Mouse (Mus musculus): ENCODE data around the gene U2af2. TPM values are rescaled to one million over a fixed set of nuclear protein-coding genes. Genes with fewer than 3 reads are reported as not detected.

The U2af2 gene
- polyA plus RNA-seq, 1 experiment from 2014 or later = 203 TPM

DNA sequence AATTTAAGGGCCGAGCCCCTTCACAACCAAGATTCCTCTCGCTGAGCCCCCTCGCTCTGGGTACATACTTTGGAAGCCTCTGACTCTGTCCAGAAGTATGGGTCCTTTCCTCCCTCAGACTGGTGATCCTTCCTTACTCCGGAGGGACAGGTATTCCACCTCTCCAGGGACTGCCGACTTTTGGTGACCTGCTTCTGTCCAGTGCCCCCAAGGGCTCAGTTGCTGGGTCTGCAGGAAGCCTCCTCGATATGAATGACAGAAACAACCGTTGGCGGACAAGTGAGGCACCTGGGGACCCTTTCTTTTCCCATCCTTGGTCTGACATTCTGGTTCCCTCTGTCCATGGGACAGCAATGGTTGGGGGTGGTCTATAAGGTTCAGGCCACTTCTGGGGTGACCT is 4.6 kb upstream of the U2af2 start:
- H3K4me3 ChIP-seq (ENCODE audit: low read depth, low read length) = peak overlapping the region; percentile 52
- no peak for DNase-seq (ENCODE audit: low spot score)
- H3K27me3 ChIP-seq (ENCODE audit: control insufficient read depth, insufficient read depth, low read length) = peaks cover 57% of the 10 kb centered on the region
- 39% methylated on average over 8 of the region's 8 CpGs for WGBS
- H3K9ac ChIP-seq (ENCODE audit: low read length) = peak overlapping the region; percentile 72
- H3K27ac ChIP-seq (replicated peaks; ENCODE audit: low read depth, low read length) = no peak overlapping the region
- H3K4me2 ChIP-seq (ENCODE audit: low read depth, severe bottlenecking) = peak overlapping the region; percentile 74
- peaks cover 17% of the 10 kb centered on the region for H3K4me1 ChIP-seq (ENCODE audit: control insufficient read depth, insufficient read depth, low read length)
- no peak for ATAC-seq (ENCODE audit: insufficient number of reproducible peaks, low FRiP score, low TSS enrichment, low read depth)
- H3K36me3 ChIP-seq (ENCODE audit: control insufficient read depth, insufficient read depth, low read length) = no peaks in the 10 kb centered on the region
- peaks cover 5% of the 10 kb centered on the region; the same call in 1 of the 2 replicates for H3K9me3 ChIP-seq (ENCODE audit: control insufficient read depth, low read length)

GRCm38 (mm10) chr7:5057804-5058203 is 4.1 kb upstream of the U2af2 start:
- Histone ChIP-seq H3K27ac (replicated peaks; ENCODE audit: low read depth, low read length) (no peak overlapping the region), H3K36me3 (ENCODE audit: control insufficient read depth, insufficient read depth, low read length) (no peaks in the 10 kb centered on the region), H3K4me1 (ENCODE audit: control insufficient read depth, insufficient read depth, low read length) (peaks cover 12% of the 10 kb centered on the region), H3K4me2 (ENCODE audit: low read depth, severe bottlenecking) (peak overlapping the region; percentile 74; the same call in 1 of the 2 replicates), H3K27me3 (ENCODE audit: control insufficient read depth, insufficient read depth, low read length) (peaks cover 52% of the 10 kb centered on the region), H3K9me3 (ENCODE audit: control insufficient read depth, low read length) (peaks cover 5% of the 10 kb centered on the region; the same call in 1 of the 2 replicates), H3K4me3 (ENCODE audit: low read depth, low read length) (no peak overlapping the region), H3K9ac (ENCODE audit: low read length) (no peak overlapping the region)
- no peak for DNase-seq (ENCODE audit: low spot score)
- ATAC-seq (ENCODE audit: insufficient number of reproducible peaks, low FRiP score, low TSS enrichment, low read depth) = no peak
- WGBS = 35% methylated on average over 11 of the region's 11 CpGs

- no peak overlapping the region for H3K9ac ChIP-seq (ENCODE audit: low read length)
- ATAC-seq (ENCODE audit: insufficient number of reproducible peaks, low FRiP score, low TSS enrichment, low read depth) = no peak
- peaks cover 44% of the 10 kb centered on the region for H3K27me3 ChIP-seq (ENCODE audit: control insufficient read depth, insufficient read depth, low read length)
- peaks cover 5% of the 10 kb centered on the region; the same call in 1 of the 2 replicates for H3K9me3 ChIP-seq (ENCODE audit: control insufficient read depth, low read length)
- WGBS = 93% methylated on average over 1 of the region's 1 CpGs
- no peak for DNase-seq (ENCODE audit: low spot score)
- H3K27ac ChIP-seq (replicated peaks; ENCODE audit: low read depth, low read length) = no peak overlapping the region
- H3K4me2 ChIP-seq (ENCODE audit: low read depth, severe bottlenecking) = no peak overlapping the region
- H3K4me3 ChIP-seq (ENCODE audit: low read depth, low read length) = no peak overlapping the region
- H3K4me1 ChIP-seq (ENCODE audit: control insufficient read depth, insufficient read depth, low read length) = peaks cover 8% of the 10 kb centered on the region
- H3K36me3 ChIP-seq (ENCODE audit: control insufficient read depth, insufficient read depth, low read length) = no peaks in the 10 kb centered on the region
These were observed 3.3 kb upstream of the U2af2 start for GRCm38 (mm10) chr7:5058631-5059030.

- H3K27ac ChIP-seq (replicated peaks; ENCODE audit: low read depth, low read length) = no peak overlapping the region
- 94% methylated on average over 12 of the region's 12 CpGs for WGBS
- H3K36me3 ChIP-seq (ENCODE audit: control insufficient read depth, insufficient read depth, low read length) = no peaks in the 10 kb centered on the region
- no peak for DNase-seq (ENCODE audit: low spot score)
- ATAC-seq (ENCODE audit: insufficient number of reproducible peaks, low FRiP score, low TSS enrichment, low read depth) = no peak
- no peak overlapping the region for H3K4me2 ChIP-seq (ENCODE audit: low read depth, severe bottlenecking)
- peaks cover 36% of the 10 kb centered on the region for H3K27me3 ChIP-seq (ENCODE audit: control insufficient read depth, insufficient read depth, low read length)
- H3K9ac ChIP-seq (ENCODE audit: low read length) = no peak overlapping the region
- peaks cover 5% of the 10 kb centered on the region; the same call in 1 of the 2 replicates for H3K9me3 ChIP-seq (ENCODE audit: control insufficient read depth, low read length)
- H3K4me3 ChIP-seq (ENCODE audit: low read depth, low read length) = no peak overlapping the region
- peaks cover 8% of the 10 kb centered on the region for H3K4me1 ChIP-seq (ENCODE audit: control insufficient read depth, insufficient read depth, low read length)
These were observed 2.5 kb upstream of the U2af2 start for GRCm38 (mm10) chr7:5059421-5059820.

- H3K9ac ChIP-seq (ENCODE audit: low read length) = peak overlapping the region; percentile 85
These were observed 1.7 kb upstream of the U2af2 start for GRCm38 (mm10) chr7:5060239-5060731.

GRCm38 (mm10) chr7:5060944-5061773 is 784 bp upstream of the U2af2 start:
- peak overlapping the region; percentile 72 for H3K4me3 ChIP-seq (ENCODE audit: low read depth, low read length)
- H3K4me2 ChIP-seq (ENCODE audit: low read depth, severe bottlenecking) = peak overlapping the region; percentile 98
- peaks cover 8% of the 10 kb centered on the region for H3K4me1 ChIP-seq (ENCODE audit: control insufficient read depth, insufficient read depth, low read length)
- ATAC-seq (ENCODE audit: insufficient number of reproducible peaks, low FRiP score, low TSS enrichment, low read depth) (peak; percentile 85), DNase-seq (ENCODE audit: low spot score) (peak; percentile 97)
- H3K36me3 ChIP-seq (ENCODE audit: control insufficient read depth, insufficient read depth, low read length) = peaks cover 3% of the 10 kb centered on the region; the same call in 1 of the 2 replicates
- H3K9me3 ChIP-seq (ENCODE audit: control insufficient read depth, low read length) = peaks cover 5% of the 10 kb centered on the region; the same call in 1 of the 2 replicates
- peak overlapping the region; percentile 85 for H3K9ac ChIP-seq (ENCODE audit: low read length)
- peaks cover 19% of the 10 kb centered on the region for H3K27me3 ChIP-seq (ENCODE audit: control insufficient read depth, insufficient read depth, low read length)
- WGBS = under 1% methylated on average over 60 of the region's 60 CpGs
- H3K27ac ChIP-seq (replicated peaks; ENCODE audit: low read depth, low read length) = peak overlapping the region; percentile 95

More at GRCm38 (mm10) chr7:5060239-5060731, 1.7 kb upstream of the U2af2 start:
- 2% methylated on average over 27 of the region's 27 CpGs for WGBS
- peaks cover 28% of the 10 kb centered on the region for H3K27me3 ChIP-seq (ENCODE audit: control insufficient read depth, insufficient read depth, low read length)
- H3K36me3 ChIP-seq (ENCODE audit: control insufficient read depth, insufficient read depth, low read length) = no peaks in the 10 kb centered on the region; the same call in 1 of the 2 replicates
- peaks cover 8% of the 10 kb centered on the region for H3K4me1 ChIP-seq (ENCODE audit: control insufficient read depth, insufficient read depth, low read length)
- H3K4me2 ChIP-seq (ENCODE audit: low read depth, severe bottlenecking) = peak overlapping the region; percentile 98
- peak; percentile 2; the same call in 1 of the 2 replicates for ATAC-seq (ENCODE audit: insufficient number of reproducible peaks, low FRiP score, low TSS enrichment, low read depth)
- peak; percentile 85 for DNase-seq (ENCODE audit: low spot score)
- peaks cover 5% of the 10 kb centered on the region; the same call in 1 of the 2 replicates for H3K9me3 ChIP-seq (ENCODE audit: control insufficient read depth, low read length)
- peak overlapping the region; percentile 95 for H3K27ac ChIP-seq (replicated peaks; ENCODE audit: low read depth, low read length)
- H3K4me3 ChIP-seq (ENCODE audit: low read depth, low read length) = peak overlapping the region; percentile 72

DNA sequence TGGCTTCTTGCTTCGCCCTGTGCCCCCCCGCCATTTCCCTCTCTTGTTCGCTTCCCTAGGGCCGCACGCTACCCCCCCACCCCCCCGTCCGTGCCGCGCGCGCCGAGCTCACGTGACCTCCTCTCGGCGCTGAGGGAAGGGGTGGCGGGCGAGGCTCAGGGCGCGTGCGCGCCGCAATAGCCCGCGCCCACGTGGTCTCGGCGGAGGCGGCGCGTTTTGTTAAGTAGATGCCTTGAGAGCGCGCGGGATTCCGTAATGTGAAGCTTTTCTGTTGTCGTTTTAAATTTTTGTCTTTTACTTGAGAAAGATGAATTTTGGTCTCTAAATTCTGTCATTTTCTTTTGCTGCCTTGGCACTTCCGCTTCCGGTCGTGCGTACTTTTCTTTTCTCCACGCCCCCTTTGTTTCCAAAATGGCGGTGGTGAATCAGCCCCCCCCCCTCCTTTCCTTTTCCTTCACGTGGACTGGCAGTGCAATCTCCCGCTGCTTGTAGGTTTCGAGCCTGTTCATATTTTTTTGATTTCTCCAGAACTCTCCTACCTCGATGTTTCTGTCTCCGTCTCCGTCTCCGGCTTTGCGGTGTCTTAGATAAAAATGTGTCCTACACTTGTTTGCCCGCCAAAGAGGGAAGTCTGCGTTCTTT is 538 bp downstream of the U2af2 start:
- Histone ChIP-seq H3K9me3 (ENCODE audit: control insufficient read depth, low read length) (peaks cover 1% of the 10 kb centered on the region; the same call in 1 of the 2 replicates), H3K4me2 (ENCODE audit: low read depth, severe bottlenecking) (peak overlapping the region; percentile 98), H3K4me3 (ENCODE audit: low read depth, low read length) (peak overlapping the region; percentile 72), H3K4me1 (ENCODE audit: control insufficient read depth, insufficient read depth, low read length) (peaks cover 8% of the 10 kb centered on the region), H3K27me3 (ENCODE audit: control insufficient read depth, insufficient read depth, low read length) (peaks cover 7% of the 10 kb centered on the region), H3K27ac (replicated peaks; ENCODE audit: low read depth, low read length) (peak overlapping the region; percentile 95), H3K9ac (ENCODE audit: low read length) (peak overlapping the region; percentile 76), H3K36me3 (ENCODE audit: control insufficient read depth, insufficient read depth, low read length) (peaks cover 5% of the 10 kb centered on the region; the same call in 1 of the 2 replicates)
- under 1% methylated on average over 42 of the region's 51 CpGs for WGBS
- DNase-seq (ENCODE audit: low spot score) (peak; percentile 85), ATAC-seq (ENCODE audit: insufficient number of reproducible peaks, low FRiP score, low TSS enrichment, low read depth) (peak; percentile 23)

DNA sequence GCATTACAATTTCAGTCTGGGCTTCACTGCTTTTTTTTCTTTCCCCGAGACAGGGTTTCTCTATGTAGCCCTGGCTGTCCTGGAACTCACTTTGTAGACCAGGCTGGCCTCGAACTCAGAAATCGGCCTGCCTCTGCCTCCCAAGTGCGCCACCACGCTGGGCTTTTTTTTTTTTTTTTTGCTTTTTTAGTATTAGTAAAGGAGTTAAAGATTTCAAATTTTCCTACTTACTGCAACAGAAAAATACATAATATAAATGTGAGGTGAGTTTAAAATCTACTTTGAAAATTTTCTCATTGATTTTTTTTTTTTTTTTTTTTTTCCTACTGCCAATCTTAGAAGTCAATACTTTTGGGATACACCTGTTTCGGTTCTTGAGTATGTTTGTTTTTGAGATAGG is 2.9 kb downstream of the U2af2 start:
- peaks cover 15% of the 10 kb centered on the region for H3K36me3 ChIP-seq (ENCODE audit: control insufficient read depth, insufficient read depth, low read length)
- H3K9ac ChIP-seq (ENCODE audit: low read length) = no peak overlapping the region
- peaks cover 7% of the 10 kb centered on the region for H3K4me1 ChIP-seq (ENCODE audit: control insufficient read depth, insufficient read depth, low read length)
- no peaks in the 10 kb centered on the region for H3K9me3 ChIP-seq (ENCODE audit: control insufficient read depth, low read length)
- ATAC-seq (ENCODE audit: insufficient number of reproducible peaks, low FRiP score, low TSS enrichment, low read depth) = no peak
- H3K4me3 ChIP-seq (ENCODE audit: low read depth, low read length) = no peak overlapping the region
- no peak for DNase-seq (ENCODE audit: low spot score)
- H3K4me2 ChIP-seq (ENCODE audit: low read depth, severe bottlenecking) = no peak overlapping the region
- whole genome bisulfite sequencing = 96% methylated on average over 6 of the region's 6 CpGs
- no peaks in the 10 kb centered on the region for H3K27me3 ChIP-seq (ENCODE audit: control insufficient read depth, insufficient read depth, low read length)
- H3K27ac ChIP-seq (replicated peaks; ENCODE audit: low read depth, low read length) = no peak overlapping the region

Data from limb, embryonic 11.5 days (tissue).